Mouse (Mus musculus) urinary bladder, postnatal 25 days (tissue): ENCODE results near the gene Gamt.

ENCODE experiments used
- DNase-seq: peaks from one replicate; pipeline ENCODE4 v3.0.0; 2022; ENCODE audit warnings: low spot score

Gene Gamt

GRCm38 (mm10) chr10:80260642-80261584 is at the start of gene Gamt, which contains the start of gene Dazap1:
Gamt (minus strand) TSS chr10:80261012.
Dazap1 (plus strand) TSS chr10:80261486.
- peak; percentile 98 for DNase-seq

GRCm38 (mm10) chr10:80304862-80305261 is 44.0 kb upstream of the Gamt start:
- no peak for DNase-seq

GRCm38 (mm10) chr10:80304458-80304857 is 43.6 kb upstream of the Gamt start:
- DNase-seq: no peak

- peak; percentile 53 for DNase-seq
Measured at GRCm38 (mm10) chr10:80302471-80302881, 41.7 kb upstream of the Gamt start.

GRCm38 (mm10) chr10:80302082-80302355 is 41.2 kb upstream of the Gamt start:
- DNase-seq: no peak

- no peak for DNase-seq
Measured at GRCm38 (mm10) chr10:80301256-80302081, 40.7 kb upstream of the Gamt start.

- no peak for DNase-seq
Measured at GRCm38 (mm10) chr10:80300672-80301181, 39.9 kb upstream of the Gamt start.

GRCm38 (mm10) chr10:80299824-80300223 is 39.0 kb upstream of the Gamt start:
- no peak for DNase-seq

GRCm38 (mm10) chr10:80299301-80299700 is 38.5 kb upstream of the Gamt start:
- DNase-seq: no peak

GRCm38 (mm10) chr10:80298571-80299281 is 37.9 kb upstream of the Gamt start:
- no peak for DNase-seq

- DNase-seq: no peak
Measured at GRCm38 (mm10) chr10:80297526-80298133, 36.8 kb upstream of the Gamt start.

- no peak for DNase-seq
Measured at GRCm38 (mm10) chr10:80296824-80297223, 36.0 kb upstream of the Gamt start.

GRCm38 (mm10) chr10:80295618-80296425 is 35.0 kb upstream of the Gamt start, which contains the start of gene Apc2:
Apc2 (plus strand) TSS chr10:80295977.
- peak; percentile 69 for DNase-seq

GRCm38 (mm10) chr10:80294788-80295303 is 34.0 kb upstream of the Gamt start:
- no peak for DNase-seq

- DNase-seq: no peak
Measured at GRCm38 (mm10) chr10:80294311-80294710, 33.5 kb upstream of the Gamt start.

- no peak for DNase-seq
Measured at GRCm38 (mm10) chr10:80293325-80293724, 32.5 kb upstream of the Gamt start.

- peak; percentile 89 for DNase-seq
Measured at GRCm38 (mm10) chr10:80292251-80293146, 31.7 kb upstream of the Gamt start, which contains the start of gene Rps15. Rps15 (plus strand) TSS chr10:80292453.

- DNase-seq: no peak
Measured at GRCm38 (mm10) chr10:80288657-80289056, 27.8 kb upstream of the Gamt start.

- DNase-seq: no peak
Measured at GRCm38 (mm10) chr10:80288097-80288496, 27.3 kb upstream of the Gamt start.
